Mouse (Mus musculus): Measurements from ENCODE around the gene Myg1. TPM values are rescaled to one million over a fixed set of nuclear protein-coding genes. Genes with fewer than 3 reads are reported as not detected.

The Myg1 gene
- polyA plus RNA-seq (2012; ENCODE audit: low replicate concordance): 25.7 and 87.7 TPM in 2 replicates

GRCm38 (mm10) chr15:102331610-102332015 is at the start of gene Myg1:
Myg1 (plus strand) TSS chr15:102331709.

DNA sequence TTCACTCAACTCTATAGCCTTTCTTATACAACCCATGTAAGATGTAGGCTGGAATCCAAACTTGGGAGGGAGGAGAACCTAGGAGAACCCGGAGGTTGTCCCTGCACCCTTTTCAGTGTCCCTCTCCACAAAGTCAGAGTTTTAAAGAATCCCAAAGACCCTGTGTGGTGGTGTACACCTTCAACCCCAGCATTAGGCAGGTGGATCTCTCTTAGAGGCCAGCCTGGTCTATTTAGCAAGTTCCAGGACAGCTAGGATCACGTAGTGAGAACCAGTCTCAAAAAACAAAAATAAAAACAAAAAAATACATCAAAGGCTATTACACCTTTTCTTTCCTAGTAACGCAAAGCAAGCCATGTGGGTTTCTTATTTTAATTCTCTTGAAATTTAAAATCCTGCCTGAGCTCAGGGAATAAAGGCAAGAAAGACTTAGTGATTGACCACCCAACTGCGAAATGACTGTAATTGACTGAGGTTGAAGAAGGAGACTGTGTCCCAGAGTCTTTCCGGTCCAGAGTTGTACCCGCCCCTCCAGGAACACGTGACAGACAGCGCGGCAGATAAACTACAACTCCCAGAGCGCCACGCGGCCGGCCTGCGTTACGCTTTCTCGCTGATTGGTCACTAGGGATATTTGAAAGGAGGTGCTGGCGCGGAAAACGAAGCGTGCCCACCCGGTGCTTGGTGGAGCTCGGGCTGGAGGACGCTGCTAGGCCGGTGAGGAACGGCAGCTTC is 35.7 kb upstream of the Myg1 start, which contains the start of gene Espl1:
Gene Espl1, plus strand, starts transcription at position 634 of the 735 bp plus-strand sequence.

GRCm38 (mm10) chr15:102326022-102326576 is 5.4 kb upstream of the Myg1 start, which contains the start of gene Pfdn5:
Pfdn5 (plus strand) TSS chr15:102326116.

DNA sequence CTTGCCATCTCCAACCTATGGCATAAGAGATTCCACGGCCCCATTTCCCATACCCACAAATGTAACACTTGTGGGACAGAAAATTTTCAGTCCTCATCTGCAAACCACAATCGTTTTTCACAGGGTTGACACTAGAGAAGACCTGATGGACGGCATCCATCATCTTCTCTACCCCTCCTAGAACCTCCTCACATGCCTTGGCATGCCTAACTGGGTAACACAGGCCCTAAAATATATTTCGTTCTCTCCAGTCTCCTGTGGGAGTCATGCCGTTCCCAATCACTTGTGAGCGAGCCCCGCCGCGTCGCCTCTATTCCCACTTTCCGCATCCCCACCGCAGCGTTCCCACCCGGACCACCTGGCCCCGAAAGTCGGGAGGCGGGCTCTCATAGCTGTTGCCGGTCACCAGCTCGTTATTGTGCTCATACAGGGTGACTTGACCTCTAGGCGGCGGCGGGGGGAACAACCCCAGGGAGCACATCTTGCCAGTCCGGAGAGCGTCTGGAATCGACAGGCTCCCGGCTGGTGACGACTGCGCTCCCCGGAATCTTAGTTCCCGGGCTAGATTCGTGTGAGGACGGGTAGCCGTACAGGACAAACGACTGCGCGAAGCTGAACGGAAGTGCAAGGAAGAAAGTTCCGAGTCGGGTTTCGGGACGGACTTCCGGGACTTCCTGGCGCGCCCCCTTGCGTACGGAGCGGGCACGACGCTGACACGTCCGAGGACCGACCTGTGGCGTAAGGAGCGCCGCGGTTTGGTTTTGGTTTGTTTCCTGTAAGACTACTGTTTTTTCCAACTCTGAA is 18.8 kb downstream of the Myg1 start, which contains the start of gene Aaas:
Gene Aaas, minus strand, starts transcription at position 634 of the 804 bp plus-strand sequence.

DNA sequence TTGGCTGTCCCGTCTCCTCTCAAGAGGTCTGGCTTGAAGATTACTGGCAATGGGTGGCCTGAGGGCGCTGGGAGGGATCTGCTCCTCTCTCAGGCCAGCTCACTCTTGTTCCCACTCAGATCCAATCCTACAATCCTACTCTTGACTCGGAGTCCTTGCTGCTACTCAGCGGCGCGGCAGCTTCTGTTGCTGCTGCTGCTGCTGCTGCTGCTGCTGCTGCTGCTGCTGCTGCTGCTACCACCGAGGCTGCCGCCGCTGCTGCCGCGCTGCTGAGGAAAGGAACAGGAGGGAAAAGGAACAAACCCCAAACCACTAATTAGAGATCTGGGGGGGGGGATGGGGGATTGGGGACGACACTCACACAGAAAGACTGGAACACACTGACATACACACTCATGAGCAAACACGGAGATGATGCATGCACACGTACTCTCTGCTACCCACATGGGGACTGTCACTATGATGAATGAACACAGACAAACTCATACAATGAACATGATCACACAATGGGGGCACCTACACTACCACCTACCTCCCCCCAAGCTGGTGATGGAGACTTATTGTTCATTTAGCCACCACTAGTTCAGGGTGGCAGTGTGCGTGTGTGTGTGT is 35.3 kb downstream of the Myg1 start, which contains the start of gene Sp7:
Gene Sp7, minus strand, starts transcription at position 450 of the 612 bp plus-strand sequence.

Other genes starting within 250 kb of the Myg1 start
- gene Tns2, start 231.3 kb upstream of the Myg1 start, polyA plus RNA-seq (2012; ENCODE audit: low replicate concordance): 2.3 and 5.2 TPM in 2 replicates
- 7.8 and 13.8 TPM in 2 replicates for gene Spryd3, start 195.5 kb upstream of the Myg1 start, polyA plus RNA-seq (2012; ENCODE audit: low replicate concordance)
- gene Igfbp6, start 187.3 kb upstream of the Myg1 start, polyA plus RNA-seq (2012; ENCODE audit: low replicate concordance): 1.1 and 3.7 TPM in 2 replicates
- gene Soat2, start 181.2 kb upstream of the Myg1 start, polyA plus RNA-seq (2012; ENCODE audit: low replicate concordance): 5.4 and 8.2 TPM in 2 replicates
- gene Zfp740, start 128.5 kb upstream of the Myg1 start, polyA plus RNA-seq (2012; ENCODE audit: low replicate concordance): 10.9 and 11.5 TPM in 2 replicates
- 6.3 and 8.9 TPM in 2 replicates for gene Csad, start 127.0 kb upstream of the Myg1 start, polyA plus RNA-seq (2012; ENCODE audit: low replicate concordance)
- 168 and 223 TPM in 2 replicates for gene Itgb7, start 99.8 kb upstream of the Myg1 start, polyA plus RNA-seq (2012; ENCODE audit: low replicate concordance)
- gene Rarg, start 74.2 kb upstream of the Myg1 start, polyA plus RNA-seq (2012; ENCODE audit: low replicate concordance): 11.2 and 12.3 TPM in 2 replicates
- not detected in 2 replicates for gene Gm9918, start 61.1 kb upstream of the Myg1 start, polyA plus RNA-seq (2012; ENCODE audit: low replicate concordance)
- 50.2 and 91.4 TPM in 2 replicates for gene Mfsd5, start 52.3 kb upstream of the Myg1 start, polyA plus RNA-seq (2012; ENCODE audit: low replicate concordance)
- gene Espl1, start 35.4 kb upstream of the Myg1 start, polyA plus RNA-seq (2012; ENCODE audit: low replicate concordance): 19.4 and 42.7 TPM in 2 replicates
- gene Pfdn5, start 5.6 kb upstream of the Myg1 start, polyA plus RNA-seq (2012; ENCODE audit: low replicate concordance): 2.9 and 10.3 TPM in 2 replicates
- 29.3 and 184 TPM in 2 replicates for gene Aaas, start 19.1 kb downstream of the Myg1 start, polyA plus RNA-seq (2012; ENCODE audit: low replicate concordance)
- gene Sp7, start 35.5 kb downstream of the Myg1 start, polyA plus RNA-seq (2012; ENCODE audit: low replicate concordance): not detected in 2 replicates
- 10.7 and 11.9 TPM in 2 replicates for gene Sp1, start 74.4 kb downstream of the Myg1 start, polyA plus RNA-seq (2012; ENCODE audit: low replicate concordance)
- not detected in 2 replicates for gene Amhr2, start 113.7 kb downstream of the Myg1 start, polyA plus RNA-seq (2012; ENCODE audit: low replicate concordance)
- 46.5 and 443 TPM in 2 replicates for gene Prr13, start 127.3 kb downstream of the Myg1 start, polyA plus RNA-seq (2012; ENCODE audit: low replicate concordance)
- gene Pcbp2, start 138.8 kb downstream of the Myg1 start, polyA plus RNA-seq (2012; ENCODE audit: low replicate concordance): 134 and 647 TPM in 2 replicates
- gene Gm10337, start 172.0 kb downstream of the Myg1 start, polyA plus RNA-seq (2012; ENCODE audit: low replicate concordance): not detected in 2 replicates
- gene Map3k12, start 185.4 kb downstream of the Myg1 start, polyA plus RNA-seq (2012; ENCODE audit: low replicate concordance): 0.99 and 1.2 TPM in 2 replicates
- 79.5 and 91.5 TPM in 2 replicates for gene Tarbp2, start 186.5 kb downstream of the Myg1 start, polyA plus RNA-seq (2012; ENCODE audit: low replicate concordance)
- 0.91 and 1.0 TPM in 2 replicates for gene Npff, start 193.2 kb downstream of the Myg1 start, polyA plus RNA-seq (2012; ENCODE audit: low replicate concordance)